Mouse (Mus musculus): Measurements from ENCODE around the gene Bbx. TPM values are rescaled to one million over a fixed set of nuclear protein-coding genes. Genes with fewer than 3 reads are reported as not detected.

Bbx gene
- polyA plus RNA-seq, 1 experiment: 7.2 TPM

DNA sequence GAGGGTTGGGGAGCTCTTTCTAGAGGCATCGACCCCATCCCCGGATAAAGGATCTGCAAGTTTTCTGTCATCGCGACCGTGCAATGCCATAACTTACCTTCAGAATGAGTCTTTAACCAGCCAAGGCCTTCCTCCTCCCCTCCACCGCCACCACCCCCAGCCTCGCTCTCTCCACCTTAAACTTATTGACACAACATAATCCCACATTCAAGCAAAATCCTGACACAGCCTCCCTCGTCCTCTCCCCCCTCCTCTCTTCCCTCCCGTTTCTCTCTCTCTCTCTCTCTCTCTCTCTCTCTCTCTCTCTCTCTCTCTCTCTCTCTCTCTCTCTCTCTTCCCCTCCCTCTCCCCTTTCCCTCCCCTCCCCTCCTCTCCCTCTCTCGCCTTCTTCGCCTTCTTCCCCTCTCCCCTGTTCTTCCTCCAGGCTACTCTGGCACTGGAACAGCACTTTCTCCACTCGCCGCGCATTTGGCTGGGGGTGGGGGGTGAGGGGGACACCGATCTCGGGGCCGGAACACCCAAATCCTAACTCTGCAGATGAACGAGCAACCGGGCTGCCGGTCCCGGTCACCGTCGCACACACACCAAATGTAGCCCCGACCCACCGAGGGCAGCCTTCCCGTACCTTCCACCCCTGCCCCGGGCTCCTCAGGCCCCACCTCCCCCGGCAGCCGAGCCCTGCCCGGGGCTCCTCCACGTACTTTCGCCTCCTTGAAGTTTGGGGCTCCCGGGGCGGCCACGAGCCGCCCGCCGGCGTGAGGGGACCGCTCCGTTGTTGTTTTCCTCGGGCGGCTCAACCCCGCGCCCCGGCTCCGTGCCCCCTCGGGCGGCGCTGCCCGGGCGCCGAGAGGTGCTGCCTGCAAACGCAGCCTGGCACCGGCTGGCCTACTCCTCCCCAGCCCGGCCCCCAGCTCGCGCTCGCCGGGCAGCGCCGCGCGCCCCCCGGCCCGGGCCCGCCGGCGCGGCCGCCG is 894 bp downstream of the Bbx start:
- Histone ChIP-seq H3K4me1 (replicated peaks; ENCODE audit: control insufficient read depth, insufficient read depth, low read length) (peaks cover 9% of the 10 kb centered on the region), H3K4me3 (ENCODE audit: control insufficient read depth, insufficient read depth, low read length) (peak overlapping the region; percentile 93), H3K27ac (ENCODE audit: control insufficient read depth, insufficient read depth, low read length) (peak overlapping the region; percentile 52; the same call in 1 of the 2 replicates), H3K27me3 (ENCODE audit: control insufficient read depth, insufficient read depth, low read length) (no peaks in the 10 kb centered on the region), H3K36me3 (ENCODE audit: control insufficient read depth, insufficient read depth, low read length) (no peaks in the 10 kb centered on the region)
- under 1% methylated on average over 70 of the region's 72 CpGs for WGBS
- peak; percentile 56 for DNase-seq
- TF ChIP-seq POLR2A (IDR thresholded peaks at IDR 0.05; ENCODE audit: control insufficient read depth, extremely low read depth, insufficient read depth, low read length, poor library complexity): no peak
- TF ChIP-seq CTCF (IDR thresholded peaks at IDR 0.05; ENCODE audit: borderline replicate concordance, control insufficient read depth, extremely low read depth, insufficient read depth, low read length, poor library complexity): no peak

DNA sequence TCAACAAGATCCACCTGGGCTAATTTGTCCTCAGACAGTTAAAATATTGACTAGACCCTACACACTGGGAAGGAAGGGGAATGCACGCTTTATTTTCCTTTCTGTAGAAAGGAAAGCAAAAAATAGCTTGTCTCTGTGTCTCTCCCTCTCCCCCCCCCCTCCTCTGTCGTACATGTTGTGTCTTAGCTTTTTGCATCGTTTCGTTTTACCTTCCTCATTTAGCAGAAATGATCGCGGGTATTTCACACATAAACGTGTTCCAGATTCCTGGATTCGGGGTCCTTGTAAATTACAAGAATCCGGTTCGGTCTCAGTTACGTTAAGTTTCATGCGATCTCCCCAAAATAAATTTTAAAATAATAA is 1.7 kb downstream of the Bbx start:
- H3K4me3 ChIP-seq (ENCODE audit: control insufficient read depth, insufficient read depth, low read length): peak overlapping the region; percentile 93; the same call in 1 of the 2 replicates
- TF ChIP-seq CTCF (IDR thresholded peaks at IDR 0.05; ENCODE audit: borderline replicate concordance, control insufficient read depth, extremely low read depth, insufficient read depth, low read length, poor library complexity) (no peak), POLR2A (IDR thresholded peaks at IDR 0.05; ENCODE audit: control insufficient read depth, extremely low read depth, insufficient read depth, low read length, poor library complexity) (no peak)
- H3K4me1 ChIP-seq (replicated peaks; ENCODE audit: control insufficient read depth, insufficient read depth, low read length): peaks cover 9% of the 10 kb centered on the region
- DNase-seq: no peak
- H3K27ac ChIP-seq (ENCODE audit: control insufficient read depth, insufficient read depth, low read length): no peak overlapping the region
- H3K36me3 ChIP-seq (ENCODE audit: control insufficient read depth, insufficient read depth, low read length): no peaks in the 10 kb centered on the region
- H3K27me3 ChIP-seq (ENCODE audit: control insufficient read depth, insufficient read depth, low read length): no peaks in the 10 kb centered on the region
- under 1% methylated on average over 12 of the region's 12 CpGs for WGBS

DNA sequence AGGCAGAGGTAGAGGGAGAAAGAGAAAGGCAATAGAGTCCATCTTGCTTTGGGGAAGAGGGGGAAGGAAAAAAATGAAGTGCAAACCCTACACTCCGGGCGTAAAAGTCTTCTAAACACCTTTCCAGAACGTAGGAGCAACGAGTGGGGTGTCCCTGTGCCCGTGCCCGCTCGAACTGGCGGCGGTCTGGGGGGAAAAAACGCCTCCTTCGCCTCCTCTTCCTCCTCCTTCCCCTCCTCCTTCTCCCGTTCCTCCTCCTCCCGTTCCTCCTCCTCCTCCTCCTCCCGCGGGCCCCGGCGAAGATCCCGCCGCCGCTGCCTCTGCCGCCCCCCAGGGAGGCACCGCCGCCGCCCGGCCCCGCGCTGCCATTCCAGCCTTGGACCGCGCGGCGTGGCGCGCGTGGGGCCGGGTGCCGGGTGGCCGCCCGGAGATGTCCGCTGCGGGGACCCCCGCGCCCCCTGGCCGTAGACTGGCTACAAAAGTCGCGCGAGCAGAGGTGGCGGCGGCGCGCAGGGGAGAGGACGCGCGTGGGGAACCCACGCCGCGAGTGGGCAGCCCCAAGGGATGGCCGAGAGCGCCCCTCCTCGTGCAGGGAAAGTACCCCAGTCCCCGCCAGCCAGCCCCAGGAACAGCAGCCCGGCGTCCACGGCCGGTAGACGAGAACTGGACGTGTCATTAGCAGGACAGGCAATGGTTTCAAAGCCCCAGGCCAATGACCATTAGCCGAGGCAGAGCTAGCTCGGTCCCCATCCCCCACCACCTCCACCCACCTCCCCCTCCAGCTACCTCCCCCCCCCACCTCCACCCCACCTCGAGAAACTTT is 2.3 kb downstream of the Bbx start:
- TF ChIP-seq CTCF (IDR thresholded peaks at IDR 0.05; ENCODE audit: borderline replicate concordance, control insufficient read depth, extremely low read depth, insufficient read depth, low read length, poor library complexity): no peak
- no peak for TF ChIP-seq POLR2A (IDR thresholded peaks at IDR 0.05; ENCODE audit: control insufficient read depth, extremely low read depth, insufficient read depth, low read length, poor library complexity)
- Histone ChIP-seq H3K36me3 (ENCODE audit: control insufficient read depth, insufficient read depth, low read length) (no peaks in the 10 kb centered on the region), H3K27me3 (ENCODE audit: control insufficient read depth, insufficient read depth, low read length) (no peaks in the 10 kb centered on the region), H3K4me3 (ENCODE audit: control insufficient read depth, insufficient read depth, low read length) (peak overlapping the region; percentile 59), H3K4me1 (replicated peaks; ENCODE audit: control insufficient read depth, insufficient read depth, low read length) (peaks cover 9% of the 10 kb centered on the region), H3K27ac (ENCODE audit: control insufficient read depth, insufficient read depth, low read length) (no peak overlapping the region)
- 2% methylated on average over 68 of the region's 69 CpGs for WGBS
- peak; percentile 38 for DNase-seq

DNA sequence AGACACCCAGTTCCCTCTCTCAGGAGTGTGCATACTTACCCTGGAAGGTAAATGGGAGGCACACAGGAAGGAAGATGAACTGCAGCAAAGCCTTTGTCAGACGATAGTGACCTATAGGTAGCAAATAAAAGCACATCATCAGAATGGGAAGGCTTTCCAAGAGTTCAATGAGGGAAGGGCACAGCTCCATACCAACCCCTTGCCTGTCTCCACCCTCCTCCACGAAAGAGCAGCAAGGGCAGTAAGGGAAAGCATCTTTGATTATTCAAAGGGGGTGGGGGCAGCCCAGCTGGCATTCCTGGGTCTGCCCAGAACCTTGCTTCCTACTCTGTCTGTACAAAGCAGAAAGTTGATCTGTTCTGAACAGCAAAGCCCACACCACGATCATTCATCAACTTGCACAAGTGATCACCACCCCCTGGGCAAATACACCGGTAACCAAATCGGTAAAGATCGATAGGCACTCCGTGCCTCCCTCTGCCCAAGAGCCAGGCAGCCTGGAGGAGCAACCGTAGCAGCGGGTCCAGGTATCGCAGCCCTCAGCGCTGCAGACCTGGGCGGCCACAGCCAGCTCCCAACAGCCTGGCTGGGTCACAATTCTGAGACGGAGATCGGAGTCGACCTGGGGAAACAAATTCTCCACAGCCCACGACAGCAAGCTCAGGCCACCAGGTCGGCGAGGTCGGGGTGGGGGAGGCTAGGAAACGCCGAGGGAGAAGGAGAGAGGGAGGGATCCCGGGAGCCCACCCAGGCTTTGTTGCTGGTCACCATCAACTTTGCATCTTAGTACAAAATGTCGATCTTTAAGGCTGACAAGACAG is 3.1 kb downstream of the Bbx start:
- H3K27me3 ChIP-seq (ENCODE audit: control insufficient read depth, insufficient read depth, low read length): no peaks in the 10 kb centered on the region
- no peaks in the 10 kb centered on the region for H3K36me3 ChIP-seq (ENCODE audit: control insufficient read depth, insufficient read depth, low read length)
- H3K27ac ChIP-seq (ENCODE audit: control insufficient read depth, insufficient read depth, low read length): no peak overlapping the region
- peaks cover 9% of the 10 kb centered on the region for H3K4me1 ChIP-seq (replicated peaks; ENCODE audit: control insufficient read depth, insufficient read depth, low read length)
- H3K4me3 ChIP-seq (ENCODE audit: control insufficient read depth, insufficient read depth, low read length): peak overlapping the region; percentile 59
- peak; percentile 8 for DNase-seq
- WGBS: 37% methylated on average over 23 of the region's 23 CpGs
- no peak for TF ChIP-seq POLR2A (IDR thresholded peaks at IDR 0.05; ENCODE audit: control insufficient read depth, extremely low read depth, insufficient read depth, low read length, poor library complexity)
- TF ChIP-seq CTCF (IDR thresholded peaks at IDR 0.05; ENCODE audit: borderline replicate concordance, control insufficient read depth, extremely low read depth, insufficient read depth, low read length, poor library complexity): no peak

DNA sequence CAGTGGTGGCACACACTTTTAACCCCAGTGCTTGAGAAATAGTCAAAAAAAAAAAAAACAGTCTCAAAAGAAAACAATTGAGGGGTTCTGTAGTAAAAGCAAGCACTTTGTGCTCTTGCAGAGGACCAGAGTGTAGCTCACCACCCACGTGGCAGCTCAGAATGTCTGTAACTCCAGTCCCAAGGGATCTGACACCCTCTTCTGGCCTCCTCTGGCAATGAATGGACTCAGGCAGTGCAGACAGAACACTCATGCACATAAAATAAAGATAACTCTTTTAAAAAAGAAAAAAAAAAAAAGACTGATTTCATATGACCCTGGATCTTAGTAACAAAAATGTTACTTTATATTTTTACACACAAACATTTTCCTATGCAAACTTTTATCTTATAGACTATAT is 12.1 kb downstream of the Bbx start:
- Histone ChIP-seq H3K4me3 (ENCODE audit: control insufficient read depth, insufficient read depth, low read length) (no peak overlapping the region), H3K27me3 (ENCODE audit: control insufficient read depth, insufficient read depth, low read length) (no peaks in the 10 kb centered on the region), H3K27ac (ENCODE audit: control insufficient read depth, insufficient read depth, low read length) (no peak overlapping the region), H3K36me3 (ENCODE audit: control insufficient read depth, insufficient read depth, low read length) (no peaks in the 10 kb centered on the region), H3K4me1 (replicated peaks; ENCODE audit: control insufficient read depth, insufficient read depth, low read length) (no peaks in the 10 kb centered on the region)
- DNase-seq: no peak
- WGBS: 83% methylated on average over 1 of the region's 1 CpGs
- TF ChIP-seq POLR2A (IDR thresholded peaks at IDR 0.05; ENCODE audit: control insufficient read depth, extremely low read depth, insufficient read depth, low read length, poor library complexity) (no peak), CTCF (IDR thresholded peaks at IDR 0.05; ENCODE audit: borderline replicate concordance, control insufficient read depth, extremely low read depth, insufficient read depth, low read length, poor library complexity) (no peak)
